11 mouse cellular contexts compared by ENCODE assay signal in the genomic region with DNA sequence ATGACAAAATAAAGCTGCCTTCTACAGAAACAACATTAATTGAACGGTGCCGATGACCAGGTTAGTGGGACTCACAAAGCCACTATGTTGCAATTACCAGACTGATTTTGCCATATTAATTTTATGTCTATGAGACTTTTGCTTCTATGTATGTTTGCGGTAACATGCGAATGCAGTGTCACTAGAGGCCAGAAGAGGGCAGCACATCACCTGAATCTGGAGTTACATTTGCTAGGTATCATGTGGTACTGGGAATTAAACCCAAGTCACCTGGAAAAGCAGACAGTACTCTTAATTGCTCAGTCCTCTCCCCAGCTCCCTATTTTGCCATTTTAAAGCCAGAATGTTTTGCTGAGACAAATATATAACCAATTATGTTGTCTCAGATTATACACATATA.
A peak's percentile ranks its signal among the peaks of the same experiment; 100 is the strongest.
DNase-seq lines count a peak whose midpoint lies in the region; ATAC-seq and TF ChIP-seq lines count a peak whose summit lies in the region.
"Had no signal": no experiment of that assay in that cellular context is flagged by ENCODE, and none has a peak within 500 bp of the region (broad histone marks: within the 10 kb centered on the region; RNA-seq: fewer than 3 reads in every experiment).

No protein-coding gene starts in this region.

- no peak for TF ChIP-seq EP300 in MEL (IDR thresholded peaks at IDR 0.05; ENCODE audit: low read depth in 1 of 2, low read length in 2 of 2)

- peak; percentile 55 for TF ChIP-seq RAD21 in MEL (IDR thresholded peaks at IDR 0.05; ENCODE audit: low read depth, low read length)

- no peaks in the 10 kb centered on the region for H3K27me3 ChIP-seq in MEL (ENCODE audit: control insufficient read depth in 1 of 2, insufficient read depth in 2 of 2, low read length in 2 of 2)
- H3K27me3 ChIP-seq: megakaryocyte, embryonic 14.5 days had no signal

- no peak for ATAC-seq in CD4-positive, CD25-positive, alpha-beta regulatory T cell, adult 4 months
- no peak for ATAC-seq in megakaryocyte-erythroid progenitor cell, adult 5-6 weeks (replicated peaks; ENCODE audit: low FRiP score, low TSS enrichment, poor library complexity, severe bottlenecking)
- ATAC-seq: forebrain, embryonic 14.5 days had no signal

- peak; percentile 51 for TF ChIP-seq CTCF in left cerebral cortex, adult 2 months (IDR thresholded peaks at IDR 0.05)
- TF ChIP-seq CTCF in MEL (IDR thresholded peaks at IDR 0.05 in 2 of 3, conservative IDR thresholded peaks at IDR 0.05 in 1 of 3; ENCODE audit: control insufficient read depth in 1 of 3, insufficient read depth in 1 of 3, low read depth in 2 of 3, low read length in 3 of 3, poor library complexity in 1 of 3, severe bottlenecking in 1 of 3): peak; percentile 62 to 73 (median 64)

- H3K4me3 ChIP-seq in left cerebral cortex, adult 2 months: no peak overlapping the region
- H3K4me3 ChIP-seq in MEL (ENCODE audit: control insufficient read depth in 1 of 2, insufficient read depth in 1 of 2, low read depth in 2 of 2, low read length in 2 of 2): no peak overlapping the region
- H3K4me3 ChIP-seq: megakaryocyte, embryonic 14.5 days had no signal

- no peaks in the 10 kb centered on the region for H3K4me1 ChIP-seq in MEL (ENCODE audit: control insufficient read depth in 1 of 2, insufficient read depth in 2 of 2, low read length in 2 of 2)
- H3K4me1 ChIP-seq: megakaryocyte, embryonic 14.5 days had no signal

- H3K36me3 ChIP-seq in MEL (ENCODE audit: control insufficient read depth in 1 of 2, insufficient read depth in 2 of 2, low read length in 2 of 2): no peaks in the 10 kb centered on the region

- H3K9ac ChIP-seq in MEL (ENCODE audit: control insufficient read depth, low read depth, low read length, poor library complexity, severe bottlenecking): no peak overlapping the region

- intact Hi-C loops in left cerebral cortex, adult 2 months (cut with DNase I): loop anchor here (10.0 kb wide), 5 partner anchors 146 to 716 kb away; a partner anchor contains a TSS
- intact Hi-C loops in left cerebral cortex, postnatal 10 days (cut with DNase I): loop anchor here (10.0 kb wide), 4 partner anchors 464 to 716 kb away; no protein-coding TSS in a partner anchor
- intact Hi-C loops in left cerebral cortex, postnatal 25 days (cut with DNase I): loop anchor here (10.0 kb wide), 4 partner anchors 464 to 716 kb away; no protein-coding TSS in a partner anchor

- H3K27ac ChIP-seq in left cerebral cortex, adult 2 months: no peak overlapping the region
- no peak overlapping the region for H3K27ac ChIP-seq in MEL (ENCODE audit: control insufficient read depth, low read depth, low read length)

- H3K79me2 ChIP-seq in MEL (ENCODE audit: control insufficient read depth, insufficient read depth, low read length, poor library complexity): peaks cover 1% of the 10 kb centered on the region; the same call in 1 of the 2 replicates

- DNase-seq in CD4-positive, CD25-positive, alpha-beta regulatory T cell, adult 2 months (ENCODE audit: low read depth, low spot score): peak; percentile 42
- no peak for DNase-seq in left cerebral cortex, adult 2 months (ENCODE audit: extremely low spot score in 1 of 2, low spot score in 2 of 2)
- DNase-seq in left cerebral cortex, postnatal 10 days (ENCODE audit: extremely low spot score in 1 of 2, low spot score in 2 of 2): no peak
- peak; percentile 47 for DNase-seq in MEL (ENCODE audit: low read depth, low spot score)
- DNase-seq in naive thymus-derived CD4-positive, alpha-beta T cell, adult 2 months (ENCODE audit: low read depth): peak; percentile 34
- DNase-seq in left cerebral cortex, postnatal 25 days (ENCODE audit: low spot score in 2 of 2): no peak
- DNase-seq: heart, postnatal 14 days had no signal

- no peak for TF ChIP-seq POLR2A in MEL (IDR thresholded peaks at IDR 0.05; ENCODE audit: control insufficient read depth in 1 of 2, insufficient read depth in 1 of 2, low read depth in 1 of 2, low read length in 2 of 2, poor library complexity in 1 of 2)

- H3K9me3 ChIP-seq in MEL (replicated peaks; ENCODE audit: insufficient read depth, low read length): no peaks in the 10 kb centered on the region

TF ChIP-seq in MEL, 35 proteins besides CTCF, POLR2A, EP300 and RAD21:
- TF ChIP-seq ZC3H11A (IDR thresholded peaks at IDR 0.05; ENCODE audit: low read depth, low read length) (peak; percentile 46; the same call in 1 of the 2 replicates), POLR2AphosphoS2 (IDR thresholded peaks at IDR 0.05; ENCODE audit: low read length) (no peak), SMC3 (IDR thresholded peaks at IDR 0.05; ENCODE audit: low read depth, low read length) (peak; percentile 66)

Comparison
In these comparisons a context has a peak if more than half of its experiments do, and no peak if none do; other contexts are left out.
1. DNase-seq: peak in CD4-positive, CD25-positive, alpha-beta regulatory T cell, adult 2 months (single experiment), MEL (single experiment) and naive thymus-derived CD4-positive, alpha-beta T cell, adult 2 months (single experiment); none in left cerebral cortex, adult 2 months (0 of 2), left cerebral cortex, postnatal 10 days (0 of 2) and left cerebral cortex, postnatal 25 days (0 of 2).